Mouse (Mus musculus): ENCODE results near the gene Ldlrad3. TPM values are rescaled to one million over a fixed set of nuclear protein-coding genes. Genes with fewer than 3 reads are reported as not detected.

Ldlrad3 gene
- polyA plus RNA-seq, 1 experiment from 2014 or later = 48.7 TPM

- Histone ChIP-seq H3K4me3 (ENCODE audit: low read depth, low read length) (no peak overlapping the region), H3K27ac (ENCODE audit: low read depth, low read length) (no peak overlapping the region), H3K4me2 (replicated peaks; ENCODE audit: low read depth, low read length) (no peak overlapping the region), H3K4me1 (replicated peaks; ENCODE audit: control insufficient read depth, insufficient read depth, low read length) (no peaks in the 10 kb centered on the region), H3K9ac (ENCODE audit: low read depth, low read length) (no peak overlapping the region), H3K36me3 (ENCODE audit: control insufficient read depth, insufficient read depth, low read length) (no peaks in the 10 kb centered on the region), H3K9me3 (ENCODE audit: control insufficient read depth, low read length) (no peaks in the 10 kb centered on the region), H3K27me3 (ENCODE audit: control insufficient read depth, insufficient read depth, low read length) (no peaks in the 10 kb centered on the region)
- WGBS = 92% methylated on average over 5 of the region's 5 CpGs
- DNase-seq (ENCODE audit: low spot score) = no peak
- ATAC-seq (ENCODE audit: low FRiP score) = no peak
These were observed 9.8 kb downstream of the Ldlrad3 start for GRCm38 (mm10) chr2:102176434-102176772.

- Histone ChIP-seq H3K4me3 (ENCODE audit: low read depth, low read length) (no peak overlapping the region), H3K36me3 (ENCODE audit: control insufficient read depth, insufficient read depth, low read length) (no peaks in the 10 kb centered on the region), H3K4me1 (replicated peaks; ENCODE audit: control insufficient read depth, insufficient read depth, low read length) (no peaks in the 10 kb centered on the region), H3K9ac (ENCODE audit: low read depth, low read length) (no peak overlapping the region), H3K9me3 (ENCODE audit: control insufficient read depth, low read length) (no peaks in the 10 kb centered on the region), H3K27me3 (ENCODE audit: control insufficient read depth, insufficient read depth, low read length) (no peaks in the 10 kb centered on the region), H3K4me2 (replicated peaks; ENCODE audit: low read depth, low read length) (no peak overlapping the region), H3K27ac (ENCODE audit: low read depth, low read length) (no peak overlapping the region)
- 91% methylated on average over 15 of the region's 15 CpGs for WGBS
- no peak for ATAC-seq (ENCODE audit: low FRiP score)
- DNase-seq (ENCODE audit: low spot score) = no peak
These were observed 10.3 kb downstream of the Ldlrad3 start for GRCm38 (mm10) chr2:102175741-102176433.

GRCm38 (mm10) chr2:102172458-102172857 lies 13.7 kb downstream of the Ldlrad3 start:
- Histone ChIP-seq H3K4me2 (replicated peaks; ENCODE audit: low read depth, low read length) (no peak overlapping the region), H3K4me1 (replicated peaks; ENCODE audit: control insufficient read depth, insufficient read depth, low read length) (no peaks in the 10 kb centered on the region), H3K36me3 (ENCODE audit: control insufficient read depth, insufficient read depth, low read length) (no peaks in the 10 kb centered on the region), H3K9ac (ENCODE audit: low read depth, low read length) (no peak overlapping the region), H3K27me3 (ENCODE audit: control insufficient read depth, insufficient read depth, low read length) (no peaks in the 10 kb centered on the region), H3K4me3 (ENCODE audit: low read depth, low read length) (no peak overlapping the region), H3K9me3 (ENCODE audit: control insufficient read depth, low read length) (no peaks in the 10 kb centered on the region), H3K27ac (ENCODE audit: low read depth, low read length) (no peak overlapping the region)
- ATAC-seq (ENCODE audit: low FRiP score) = no peak
- DNase-seq (ENCODE audit: low spot score) = no peak
- WGBS = 85% methylated on average over 4 of the region's 4 CpGs

GRCm38 (mm10) chr2:102166550-102167325 lies 19.4 kb downstream of the Ldlrad3 start:
- no peak overlapping the region for H3K4me3 ChIP-seq (ENCODE audit: low read depth, low read length)
- no peaks in the 10 kb centered on the region for H3K27me3 ChIP-seq (ENCODE audit: control insufficient read depth, insufficient read depth, low read length)
- DNase-seq (ENCODE audit: low spot score) = peak; percentile 27
- peaks cover 2% of the 10 kb centered on the region; the same call in 1 of the 2 replicates for H3K4me1 ChIP-seq (replicated peaks; ENCODE audit: control insufficient read depth, insufficient read depth, low read length)
- H3K27ac ChIP-seq (ENCODE audit: low read depth, low read length) = peak overlapping the region; percentile 12
- no peak overlapping the region for H3K4me2 ChIP-seq (replicated peaks; ENCODE audit: low read depth, low read length)
- peak; percentile 73 for ATAC-seq (ENCODE audit: low FRiP score)
- WGBS = 45% methylated on average over 15 of the region's 15 CpGs
- H3K9ac ChIP-seq (ENCODE audit: low read depth, low read length) = no peak overlapping the region
- H3K9me3 ChIP-seq (ENCODE audit: control insufficient read depth, low read length) = no peaks in the 10 kb centered on the region
- H3K36me3 ChIP-seq (ENCODE audit: control insufficient read depth, insufficient read depth, low read length) = no peaks in the 10 kb centered on the region

- H3K36me3 ChIP-seq (ENCODE audit: control insufficient read depth, insufficient read depth, low read length) = no peaks in the 10 kb centered on the region
- no peaks in the 10 kb centered on the region for H3K9me3 ChIP-seq (ENCODE audit: control insufficient read depth, low read length)
- ATAC-seq (ENCODE audit: low FRiP score) (no peak), DNase-seq (ENCODE audit: low spot score) (no peak)
- no peak overlapping the region for H3K27ac ChIP-seq (ENCODE audit: low read depth, low read length)
- 84% methylated on average over 3 of the region's 3 CpGs for WGBS
- H3K9ac ChIP-seq (ENCODE audit: low read depth, low read length) = no peak overlapping the region
- H3K4me1 ChIP-seq (replicated peaks; ENCODE audit: control insufficient read depth, insufficient read depth, low read length) = peaks cover 2% of the 10 kb centered on the region; the same call in 1 of the 2 replicates
- no peak overlapping the region for H3K4me2 ChIP-seq (replicated peaks; ENCODE audit: low read depth, low read length)
- H3K27me3 ChIP-seq (ENCODE audit: control insufficient read depth, insufficient read depth, low read length) = no peaks in the 10 kb centered on the region
- H3K4me3 ChIP-seq (ENCODE audit: low read depth, low read length) = no peak overlapping the region
These were observed 23.1 kb downstream of the Ldlrad3 start for GRCm38 (mm10) chr2:102163106-102163505.

DNA sequence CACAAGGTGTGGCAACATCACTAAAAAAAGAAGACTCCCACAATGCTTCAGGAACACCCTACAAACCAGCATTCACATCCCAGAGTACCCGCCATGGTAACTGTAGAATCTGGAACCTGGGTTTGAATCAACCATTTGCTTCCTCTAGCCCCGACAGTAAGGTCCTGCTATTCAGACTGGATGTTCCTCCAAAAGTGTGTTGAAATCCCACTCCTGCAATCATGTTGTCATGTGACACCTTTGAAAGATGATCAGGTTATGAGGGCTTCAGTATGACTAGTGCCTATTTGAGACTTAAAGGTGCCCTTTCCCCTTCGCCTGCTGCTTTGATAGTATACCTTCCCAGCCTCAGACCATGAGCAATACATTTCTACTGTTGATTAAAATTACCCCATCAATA lies 28.6 kb downstream of the Ldlrad3 start:
- Histone ChIP-seq H3K27me3 (ENCODE audit: control insufficient read depth, insufficient read depth, low read length) (no peaks in the 10 kb centered on the region), H3K4me2 (replicated peaks; ENCODE audit: low read depth, low read length) (no peak overlapping the region), H3K4me3 (ENCODE audit: low read depth, low read length) (no peak overlapping the region), H3K9me3 (ENCODE audit: control insufficient read depth, low read length) (no peaks in the 10 kb centered on the region), H3K36me3 (ENCODE audit: control insufficient read depth, insufficient read depth, low read length) (no peaks in the 10 kb centered on the region), H3K4me1 (replicated peaks; ENCODE audit: control insufficient read depth, insufficient read depth, low read length) (no peaks in the 10 kb centered on the region; the same call in 1 of the 2 replicates), H3K9ac (ENCODE audit: low read depth, low read length) (no peak overlapping the region), H3K27ac (ENCODE audit: low read depth, low read length) (no peak overlapping the region)
- DNase-seq (ENCODE audit: low spot score) (no peak), ATAC-seq (ENCODE audit: low FRiP score) (no peak)
- 88% methylated on average over 3 of the region's 3 CpGs for WGBS

DNA sequence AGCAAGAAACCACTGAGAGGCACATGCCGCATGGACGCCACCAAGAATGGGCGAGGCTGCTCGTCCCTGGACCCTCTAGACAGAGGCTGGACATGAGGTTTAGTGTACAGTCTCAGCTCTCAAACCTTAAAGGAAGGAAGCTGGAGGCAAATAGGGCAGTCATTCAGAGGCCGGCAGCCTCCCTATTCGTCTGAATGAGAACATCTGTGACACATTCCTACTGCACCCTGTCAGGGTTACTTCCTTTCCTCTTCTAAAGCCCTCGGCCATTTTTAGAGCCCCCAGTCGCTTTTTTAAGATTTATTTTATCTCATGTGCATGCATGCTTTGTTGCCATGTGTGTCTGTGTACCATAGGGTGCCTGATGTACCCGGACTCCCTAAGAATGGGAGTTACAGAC lies 29.2 kb downstream of the Ldlrad3 start:
- Histone ChIP-seq H3K9ac (ENCODE audit: low read depth, low read length) (no peak overlapping the region), H3K27ac (ENCODE audit: low read depth, low read length) (peak overlapping the region; percentile 31), H3K9me3 (ENCODE audit: control insufficient read depth, low read length) (no peaks in the 10 kb centered on the region), H3K4me2 (replicated peaks; ENCODE audit: low read depth, low read length) (no peak overlapping the region), H3K4me3 (ENCODE audit: low read depth, low read length) (no peak overlapping the region), H3K36me3 (ENCODE audit: control insufficient read depth, insufficient read depth, low read length) (no peaks in the 10 kb centered on the region), H3K4me1 (replicated peaks; ENCODE audit: control insufficient read depth, insufficient read depth, low read length) (no peaks in the 10 kb centered on the region; the same call in 1 of the 2 replicates), H3K27me3 (ENCODE audit: control insufficient read depth, insufficient read depth, low read length) (no peaks in the 10 kb centered on the region)
- 83% methylated on average over 9 of the region's 9 CpGs for WGBS
- ATAC-seq (ENCODE audit: low FRiP score) (peak; percentile 36; the same call in 1 of the 2 replicates), DNase-seq (ENCODE audit: low spot score) (no peak)

GRCm38 (mm10) chr2:102156460-102156859 lies 29.7 kb downstream of the Ldlrad3 start:
- WGBS = 44% methylated on average over 9 of the region's 9 CpGs
- no peaks in the 10 kb centered on the region for H3K9me3 ChIP-seq (ENCODE audit: control insufficient read depth, low read length)
- no peak overlapping the region for H3K9ac ChIP-seq (ENCODE audit: low read depth, low read length)
- peak; percentile 50 for ATAC-seq (ENCODE audit: low FRiP score)
- H3K36me3 ChIP-seq (ENCODE audit: control insufficient read depth, insufficient read depth, low read length) = no peaks in the 10 kb centered on the region
- no peak overlapping the region for H3K4me2 ChIP-seq (replicated peaks; ENCODE audit: low read depth, low read length)
- H3K27ac ChIP-seq (ENCODE audit: low read depth, low read length) = peak overlapping the region; percentile 31
- H3K4me1 ChIP-seq (replicated peaks; ENCODE audit: control insufficient read depth, insufficient read depth, low read length) = no peaks in the 10 kb centered on the region; the same call in 1 of the 2 replicates
- no peaks in the 10 kb centered on the region for H3K27me3 ChIP-seq (ENCODE audit: control insufficient read depth, insufficient read depth, low read length)
- no peak for DNase-seq (ENCODE audit: low spot score)
- no peak overlapping the region for H3K4me3 ChIP-seq (ENCODE audit: low read depth, low read length)

Data from hindbrain, embryonic 11.5 days (tissue).